Mouse (Mus musculus) spleen, postnatal 0 days (tissue): Measurements from ENCODE around the gene Zfp616. TPM values are rescaled to one million over a fixed set of nuclear protein-coding genes. Genes with fewer than 3 reads are reported as not detected.

ENCODE experiments used
- polyA plus RNA-seq: library from polyadenylated mRNA; unstranded; fragments of >200 nt; fragmentation: Nextera tagmentation; extraction: Ambion mirVana; gene quantifications from 2 replicates; pipeline ENCODE4 v1.2.1, GENCODE M21; 2015

The Zfp616 gene
- polyA plus RNA-seq, result not detected in 2 replicates

DNA sequence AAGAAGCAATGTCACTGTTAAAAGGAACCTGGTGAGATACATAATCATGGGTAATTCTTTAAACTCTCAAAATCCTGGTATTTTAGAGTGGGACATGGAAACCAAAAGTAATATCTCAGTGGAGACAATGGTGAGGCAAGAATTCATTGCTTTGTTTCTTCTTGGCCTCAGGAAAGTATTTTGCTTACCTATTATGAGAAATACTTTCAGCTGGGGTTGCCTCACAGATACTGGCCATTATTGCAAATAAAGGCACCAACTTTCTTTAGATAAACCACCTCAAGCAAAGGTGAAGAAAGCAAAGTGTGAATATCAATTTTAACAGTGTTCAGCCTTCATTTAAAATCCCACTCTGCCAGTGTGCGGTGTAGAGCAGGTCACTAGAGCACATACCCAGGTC lies at the start of gene Zfp616:
Gene Zfp616, plus strand, starts transcription at position 301 of the 400 bp plus-strand sequence.

GRCm38 (mm10) chr11:74056451-74056850 lies 13.3 kb upstream of the Zfp616 start, which contains the start of the genes Olfr139 and Olfr399:
Gene Olfr139, minus strand, starts transcription at chr11:74056551.
Gene Olfr399, minus strand, starts transcription at chr11:74056615.

GRCm38 (mm10) chr11:74113412-74113811 lies 43.7 kb downstream of the Zfp616 start, which contains the start of gene Olfr401:
Gene Olfr401, plus strand, starts transcription at chr11:74113712.

Other genes with a start within 250 kb of the Zfp616 start
- gene Olfr393, start 218.5 kb upstream of the Zfp616 start, polyA plus RNA-seq, result not detected in 2 replicates
- not detected in 2 replicates for gene Olfr394, start 179.2 kb upstream of the Zfp616 start, polyA plus RNA-seq
- not detected in 2 replicates for gene Olfr395, start 160.7 kb upstream of the Zfp616 start, polyA plus RNA-seq
- not detected in 2 replicates for gene Olfr23, start 133.3 kb upstream of the Zfp616 start, polyA plus RNA-seq
- not detected in 2 replicates for gene Olfr397, start 109.1 kb upstream of the Zfp616 start, polyA plus RNA-seq
- gene Olfr398, start 79.5 kb upstream of the Zfp616 start, polyA plus RNA-seq, result not detected in 2 replicates
- not detected in 2 replicates for gene Olfr139, start 13.4 kb upstream of the Zfp616 start, polyA plus RNA-seq
- gene Olfr399, start 13.3 kb upstream of the Zfp616 start, polyA plus RNA-seq, result not detected in 2 replicates
- gene Olfr401, start 43.8 kb downstream of the Zfp616 start, polyA plus RNA-seq, result not detected in 2 replicates
- not detected in 2 replicates for gene Olfr402, start 83.6 kb downstream of the Zfp616 start, polyA plus RNA-seq
- not detected in 2 replicates for gene Olfr403, start 116.3 kb downstream of the Zfp616 start, polyA plus RNA-seq
- gene Olfr43, start 141.4 kb downstream of the Zfp616 start, polyA plus RNA-seq, result not detected in 2 replicates
- not detected in 2 replicates for gene Olfr406, start 189.9 kb downstream of the Zfp616 start, polyA plus RNA-seq
- gene Olfr59, start 213.8 kb downstream of the Zfp616 start, polyA plus RNA-seq, result not detected in 2 replicates